Mouse (Mus musculus): ENCODE results near the gene Ffar2. TPM values are rescaled to one million over a fixed set of nuclear protein-coding genes. Genes with fewer than 3 reads are reported as not detected.
"Not testable (repeated sequence)": the region's sequence is repeated elsewhere in the genome, so short reads cannot be mapped to it uniquely, and the experiment has no call there.

Gene Ffar2
- total RNA-seq (2021), result under 1 TPM in 1 of 2 experiments, not detected in 1; 0.22 TPM

DNA sequence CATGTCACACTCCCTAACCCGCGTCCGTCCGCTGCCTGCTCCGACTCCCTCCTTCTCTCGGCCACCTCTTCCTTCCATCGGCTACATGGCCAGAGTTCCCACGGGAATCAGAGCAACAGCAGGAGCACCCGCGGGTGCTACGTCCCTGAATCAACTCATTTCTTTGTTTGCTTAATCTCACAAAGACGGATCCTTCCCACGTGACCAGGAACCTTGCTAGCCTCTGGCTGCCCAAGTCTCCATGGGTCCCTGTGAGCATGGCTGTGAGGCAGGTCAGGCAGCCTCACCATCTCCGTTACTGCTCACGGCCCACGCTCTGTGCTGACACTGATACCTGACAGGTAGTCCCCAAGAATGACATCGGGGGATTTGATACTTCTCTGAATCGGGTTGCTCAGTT is at the start of gene Ffar2:
Gene Ffar2 (minus strand): TSS at position 101 of the 400 bp plus-strand sequence.
- intact Hi-C loops (cut with DNase I), result no loop called here
- no peak for DNase-seq (ENCODE audit: low spot score)

DNA sequence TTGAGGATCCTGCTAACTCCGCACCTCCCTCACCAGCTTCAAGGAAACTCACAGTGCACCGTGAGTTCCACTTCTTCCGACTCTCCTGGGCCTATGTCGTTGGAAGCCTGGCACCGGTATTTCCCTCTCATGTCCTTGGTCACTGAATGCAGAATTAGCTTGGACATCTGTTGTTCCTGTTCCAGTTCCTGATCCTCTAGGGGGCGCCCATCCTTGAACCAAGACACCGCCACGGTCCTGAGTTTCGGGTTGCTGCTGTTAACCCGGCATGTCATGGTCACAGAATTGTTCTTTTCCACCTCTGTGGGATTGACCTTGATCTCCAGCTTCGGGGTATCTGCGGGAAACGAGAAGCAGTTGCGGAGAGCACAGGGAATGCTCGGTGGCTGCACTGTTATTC is 49.5 kb upstream of the Ffar2 start:
- peak; percentile 14 for DNase-seq (ENCODE audit: low spot score)
- intact Hi-C loops (cut with DNase I), result loop anchor here (1.0 kb wide), 1 partner anchor 101 kb away; no protein-coding TSS in a partner anchor

DNA sequence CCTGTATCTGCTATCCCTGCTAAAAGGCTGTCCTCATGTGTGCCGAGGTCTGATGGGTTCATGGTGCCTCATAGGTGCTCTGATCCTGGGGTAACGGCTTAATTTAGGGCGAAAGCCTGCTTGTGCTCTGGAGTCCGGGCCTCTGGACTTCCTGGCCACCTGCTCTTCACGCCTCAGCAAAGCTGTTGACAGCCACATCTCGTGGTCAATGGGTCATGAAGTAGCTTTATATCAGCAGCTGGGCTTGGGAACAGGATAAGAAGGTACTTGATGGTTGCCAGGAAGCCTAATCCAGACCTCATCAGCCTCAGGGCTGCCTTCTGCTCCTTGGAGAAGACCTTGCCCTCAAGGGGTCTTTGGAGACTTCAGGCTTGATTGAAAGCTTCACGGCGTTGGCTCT is 39.8 kb upstream of the Ffar2 start:
- DNase-seq (ENCODE audit: low spot score), result no peak
- intact Hi-C loops (cut with DNase I), result loop anchor here (5.0 kb wide), 1 partner anchor 271 kb away; no protein-coding TSS in a partner anchor

DNA sequence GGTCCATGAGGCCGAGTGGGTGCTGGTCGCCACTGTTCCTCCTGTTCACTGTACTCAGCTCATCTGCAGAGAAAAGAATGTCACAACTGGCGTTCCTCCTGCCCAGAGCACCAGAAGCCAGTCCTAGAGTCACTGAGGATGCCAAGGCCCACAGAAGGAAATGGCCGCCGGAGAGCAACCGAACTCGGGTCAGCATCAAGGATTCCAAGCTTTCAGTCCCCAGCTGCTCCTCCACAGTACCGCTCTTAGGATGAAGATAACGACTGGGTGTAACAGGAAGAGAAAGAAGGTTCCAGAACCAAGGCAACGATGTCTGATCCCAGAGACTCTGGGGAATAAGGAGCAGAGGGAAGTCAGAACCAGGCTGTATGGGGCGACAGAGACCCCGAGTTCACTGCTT is 37.9 kb upstream of the Ffar2 start, which contains the start of gene Ffar1:
Gene Ffar1 (minus strand): TSS at position 101 of the 400 bp plus-strand sequence.
- DNase-seq (ENCODE audit: low spot score), result no peak
- intact Hi-C loops (cut with DNase I), result loop anchor here (5.0 kb wide), 1 partner anchor 269 kb away; no protein-coding TSS in a partner anchor

- intact Hi-C loops (cut with DNase I), result loop anchor here (5.0 kb wide), 1 partner anchor 268 kb away; no protein-coding TSS in a partner anchor
- no peak for DNase-seq (ENCODE audit: low spot score)
Observed at GRCm38 (mm10) chr7:30859635-30860402, 36.2 kb upstream of the Ffar2 start.

DNA sequence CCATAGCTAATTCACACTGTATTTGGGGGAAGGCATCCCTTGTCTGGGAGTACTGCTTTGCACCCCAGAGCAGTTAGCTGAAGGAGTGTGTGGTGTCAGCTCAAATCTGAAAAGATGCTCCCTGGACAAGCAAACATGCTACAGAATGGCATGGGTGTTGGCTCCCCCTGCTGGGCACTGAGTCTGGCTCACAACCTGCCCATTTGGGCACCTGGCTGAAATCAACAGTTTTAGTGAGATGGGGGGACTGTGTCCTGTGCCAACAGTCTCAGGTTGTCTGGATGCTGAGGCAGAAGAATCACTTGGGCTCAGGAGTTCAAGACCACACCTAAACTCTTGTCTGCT is 35.7 kb upstream of the Ffar2 start:
- intact Hi-C loops (cut with DNase I), result no loop called here

DNA sequence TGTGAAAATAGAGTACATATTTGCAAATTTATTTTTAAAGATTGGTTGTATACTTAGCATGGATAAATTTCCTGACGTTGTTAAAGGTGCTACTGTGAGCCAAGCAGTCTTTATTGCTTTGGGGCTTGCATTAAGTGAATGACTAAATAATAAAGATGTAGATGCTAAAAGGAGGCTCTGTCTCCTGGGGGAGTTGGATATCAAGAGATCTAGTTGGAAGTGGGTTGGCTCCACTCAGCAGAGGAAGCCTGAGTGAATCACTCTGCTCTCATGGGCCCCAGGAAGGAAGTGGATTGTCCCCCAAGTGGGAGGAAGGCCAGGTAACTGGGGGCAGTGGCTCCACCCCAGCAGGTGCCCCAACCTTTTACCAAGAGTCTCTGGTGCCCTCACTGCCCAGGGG is 34.2 kb upstream of the Ffar2 start:
- intact Hi-C loops (cut with DNase I), result no loop called here
- no peak for DNase-seq (ENCODE audit: low spot score)

More for the DNA sequence above, 35.7 kb upstream of the Ffar2 start:
- DNase-seq (ENCODE audit: low spot score), result no peak

- DNase-seq (ENCODE audit: low spot score), result no peak
Observed at GRCm38 (mm10) chr7:30856078-30856477, 32.5 kb upstream of the Ffar2 start, which contains the start of gene Ffar3. TSS of gene Ffar3 (minus strand) at chr7:30856178.

GRCm38 (mm10) chr7:30851421-30851820 is 27.8 kb upstream of the Ffar2 start:
- intact Hi-C loops (cut with DNase I), result no loop called here
- DNase-seq (ENCODE audit: low spot score), result no peak

More at GRCm38 (mm10) chr7:30856078-30856477, 32.5 kb upstream of the Ffar2 start, which contains the start of gene Ffar3:
- intact Hi-C loops (cut with DNase I), result no loop called here

DNA sequence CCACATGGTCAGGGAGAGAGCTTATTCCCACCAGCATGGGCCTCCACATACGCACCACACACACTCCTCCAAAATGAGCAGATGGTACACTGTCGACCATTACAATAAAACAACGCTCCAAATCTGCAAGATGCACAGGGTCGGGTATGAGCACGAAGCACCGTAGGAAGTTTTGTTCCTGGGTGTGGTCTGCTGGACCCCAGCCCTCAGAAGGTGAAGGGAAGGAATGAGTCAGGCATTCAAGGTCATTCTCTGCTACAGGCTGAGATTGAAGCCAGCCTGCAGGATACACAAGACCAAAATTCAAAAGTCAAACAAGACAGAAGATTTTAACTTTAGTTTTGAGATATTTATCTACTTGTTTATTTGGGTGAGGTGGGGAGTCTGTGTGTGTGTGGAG is 24.4 kb upstream of the Ffar2 start:
- no peak for DNase-seq (ENCODE audit: low spot score)
- intact Hi-C loops (cut with DNase I), result no loop called here

GRCm38 (mm10) chr7:30847386-30847785 is 23.8 kb upstream of the Ffar2 start:
- intact Hi-C loops (cut with DNase I), result no loop called here
- DNase-seq (ENCODE audit: low spot score), result no peak

GRCm38 (mm10) chr7:30846505-30847053 is 23.0 kb upstream of the Ffar2 start:
- DNase-seq (ENCODE audit: low spot score), result no peak
- intact Hi-C loops (cut with DNase I), result no loop called here

GRCm38 (mm10) chr7:30844676-30845297 is 21.2 kb upstream of the Ffar2 start:
- intact Hi-C loops (cut with DNase I), result loop anchor here (5.0 kb wide), 1 partner anchor 37 kb away; no protein-coding TSS in a partner anchor

DNA sequence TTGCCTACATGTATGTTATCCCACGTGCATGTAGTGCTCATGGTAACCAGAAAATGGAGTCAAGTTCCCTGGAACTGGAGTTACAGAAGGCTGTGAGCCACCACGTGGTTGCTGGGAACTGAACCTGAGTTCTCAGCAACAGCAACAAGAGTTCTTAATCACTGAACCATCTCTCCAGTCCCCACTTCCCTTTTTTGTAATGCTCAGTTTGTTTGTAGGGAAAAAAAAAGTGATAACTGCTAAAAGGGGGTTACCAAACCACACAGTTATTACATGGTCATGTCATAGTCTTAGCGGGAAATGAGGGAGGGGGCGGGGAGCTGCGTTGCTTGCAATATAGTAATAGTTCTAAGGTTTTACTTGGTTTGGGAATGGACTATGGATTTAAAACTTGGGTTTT is 18.5 kb upstream of the Ffar2 start:
- intact Hi-C loops (cut with DNase I), result loop anchor here (5.0 kb wide), 1 partner anchor 35 kb away; no protein-coding TSS in a partner anchor
- DNase-seq (ENCODE audit: low spot score), result no peak

More at GRCm38 (mm10) chr7:30844676-30845297, 21.2 kb upstream of the Ffar2 start:
- DNase-seq (ENCODE audit: low spot score), result no peak

DNA sequence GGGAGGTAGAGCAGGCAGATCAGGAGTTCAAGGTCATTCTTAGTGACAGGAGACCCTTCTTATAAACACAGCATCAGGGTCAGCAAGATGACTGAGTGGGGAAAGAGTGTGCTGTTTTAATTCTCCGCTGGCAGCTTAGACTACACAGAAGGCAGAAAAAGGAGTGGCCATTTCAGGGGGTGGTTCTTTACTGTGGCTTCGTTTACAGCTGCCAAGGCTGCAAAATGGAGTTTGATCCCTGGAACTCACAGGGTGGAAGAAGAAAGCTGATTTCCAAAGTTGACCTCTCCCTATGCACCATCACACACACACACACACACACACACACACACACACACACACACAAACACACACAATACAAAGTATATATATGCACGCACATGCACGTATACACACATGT is 17.8 kb upstream of the Ffar2 start:
- intact Hi-C loops (cut with DNase I), result loop anchor here (5.0 kb wide), 1 partner anchor 34 kb away; no protein-coding TSS in a partner anchor
- no peak for DNase-seq (ENCODE audit: low spot score)

GRCm38 (mm10) chr7:30840306-30840705 is 16.7 kb upstream of the Ffar2 start:
- intact Hi-C loops (cut with DNase I), result loop anchor here (5.0 kb wide), 1 partner anchor 33 kb away; no protein-coding TSS in a partner anchor
- DNase-seq (ENCODE audit: low spot score), result no peak

- intact Hi-C loops (cut with DNase I), result no loop called here
- DNase-seq (ENCODE audit: low spot score), result no peak
Observed at GRCm38 (mm10) chr7:30837277-30837676, 13.7 kb upstream of the Ffar2 start.

- DNase-seq (ENCODE audit: low spot score); intact Hi-C loops (cut with DNase I): not testable (repeated sequence)
Observed at GRCm38 (mm10) chr7:30832684-30833083, 9.1 kb upstream of the Ffar2 start.

GRCm38 (mm10) chr7:30832261-30832660 is 8.7 kb upstream of the Ffar2 start:
- intact Hi-C loops (cut with DNase I), result no loop called here

GRCm38 (mm10) chr7:30829428-30829827 is 5.9 kb upstream of the Ffar2 start:
- DNase-seq (ENCODE audit: low spot score), result no peak
- intact Hi-C loops (cut with DNase I), result no loop called here

More at GRCm38 (mm10) chr7:30832261-30832660, 8.7 kb upstream of the Ffar2 start:
- DNase-seq (ENCODE audit: low spot score), result no peak
